Mouse (Mus musculus) lung, postnatal 0 days (tissue): ENCODE data around the gene Relt. TPM values are rescaled to one million over a fixed set of nuclear protein-coding genes. Genes with fewer than 3 reads are reported as not detected.

Source experiments
- ATAC-seq: fragments of 200-750 bp; cut with Nextera tagmentation; 2 replicates; pipeline ENCODE4 v1.8.0; 2017; ENCODE audit warnings: moderate library complexity
- DNase-seq: peaks from one replicate; pipeline ENCODE4 v3.0.0-alpha.2; 2016; ENCODE audit warnings: low spot score
- H3K27ac ChIP-seq: fragments of 300-500 bp; sonication (generic); 2 replicates; pipeline ENCODE4 v1.5.1; 2014; ENCODE audit warnings: antibody characterized with exemption, mild to moderate bottlenecking, low read length, mixed read lengths
- H3K27me3 ChIP-seq: fragments of 300-500 bp; sonication (generic); replicated peaks from 2 replicates; pipeline ENCODE4 v1.6.1; 2014; ENCODE audit warnings: low read length, mixed read lengths; ENCODE audit not compliant: insufficient read depth
- H3K36me3 ChIP-seq: fragments of 300-500 bp; sonication (generic); 2 replicates; pipeline ENCODE4 v1.6.1; 2014; ENCODE audit warnings: low read length, mixed read lengths; ENCODE audit not compliant: insufficient read depth
- H3K4me1 ChIP-seq: fragments of 300-500 bp; sonication (generic); 2 replicates; pipeline ENCODE4 v1.6.1; 2014; ENCODE audit warnings: antibody characterized with exemption, low read depth, low read length, mixed read lengths; ENCODE audit not compliant: insufficient read depth
- H3K4me2 ChIP-seq: fragments of 300-500 bp; sonication (generic); replicated peaks from 2 replicates; pipeline ENCODE4 v1.6.1; 2014; ENCODE audit warnings: low read depth, mild to moderate bottlenecking, low read length, moderate library complexity, mixed read lengths
- H3K4me3 ChIP-seq: fragments of 300-500 bp; sonication (generic); 2 replicates; pipeline ENCODE4 v1.5.1; 2014; ENCODE audit warnings: low read depth, low read length
- H3K9ac ChIP-seq: fragments of 300-500 bp; sonication (generic); replicated peaks from 2 replicates; pipeline ENCODE4 v1.6.1; 2014; ENCODE audit warnings: low read depth, mild to moderate bottlenecking
- H3K9me3 ChIP-seq: fragments of 300-500 bp; sonication (generic); 2 replicates; pipeline ENCODE4 v1.6.1; 2016; ENCODE audit warnings: low read length, mixed read lengths
- CTCF ChIP-seq: IDR thresholded peaks from 2 replicates; pipeline ENCODE4 v1.5.1; 2016; ENCODE audit warnings: antibody characterized with exemption, mild to moderate bottlenecking
- EP300 ChIP-seq: IDR thresholded peaks from 2 replicates; pipeline ENCODE4 v1.6.1; 2016; ENCODE audit warnings: antibody characterized with exemption, mild to moderate bottlenecking, control low read depth
- WGBS: fragments of 180-500 bp; shearing (Covaris S2); extraction: QIAGEN DNeasy Blood & Tissue Kit; methylation state at CpG from one replicate; pipeline ENCODE4 v1.1.7; 2014; 5-methylcytosine and 5-hydroxymethylcytosine counted together
- polyA plus RNA-seq: library from polyadenylated mRNA; unstranded; fragments of >200 nt; fragmentation: Nextera tagmentation; extraction: Ambion mirVana; gene quantifications from 2 replicates; pipeline ENCODE4 v1.2.1, GENCODE M21; 2015

The Relt gene
- 2.8 and 3.8 TPM in 2 replicates for polyA plus RNA-seq

DNA sequence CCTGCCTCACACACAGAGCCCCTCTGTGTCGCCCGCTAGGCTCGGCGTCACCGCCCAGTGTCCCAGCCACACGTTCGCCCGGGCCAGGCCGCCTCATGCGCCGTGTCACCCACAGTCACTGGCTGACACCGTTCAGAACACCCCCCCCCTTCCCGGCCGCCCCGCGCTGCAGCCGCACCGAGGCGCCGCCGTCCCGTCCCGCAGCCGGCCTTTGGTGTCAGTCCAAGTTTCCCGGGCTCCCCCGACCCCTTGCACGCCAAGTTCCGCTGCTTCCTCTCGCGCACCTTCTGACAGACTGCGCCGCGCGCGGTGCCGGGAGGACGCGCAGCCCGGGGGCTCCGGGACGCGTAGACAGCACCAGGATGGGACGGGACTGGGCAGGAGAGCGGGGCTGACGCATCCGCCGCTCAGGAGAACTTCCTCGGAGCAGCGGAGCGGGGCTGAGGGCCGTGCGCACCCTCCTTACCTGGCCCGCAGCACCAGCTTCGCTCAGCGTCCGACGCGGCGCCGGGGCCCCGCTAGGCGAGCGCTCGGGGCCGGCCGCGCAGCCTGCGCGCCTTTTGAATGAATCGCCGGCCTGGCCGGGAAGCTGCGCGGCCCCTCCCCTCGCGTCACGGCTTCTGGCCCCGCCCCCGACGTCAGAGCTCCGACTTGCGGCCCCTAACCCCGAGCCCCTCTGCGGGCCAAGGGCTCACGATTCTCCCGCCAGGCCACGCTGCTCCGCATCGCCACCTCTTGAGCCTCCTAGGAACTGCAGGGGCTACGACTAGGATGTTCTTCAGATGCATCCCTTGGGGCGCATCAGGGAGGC lies at the start of gene Relt:
Gene Relt (minus strand): TSS at position 619 of the 811 bp plus-strand sequence.
- no peaks in the 10 kb centered on the region for H3K27me3 ChIP-seq
- H3K9me3 ChIP-seq: no peaks in the 10 kb centered on the region
- DNase-seq (peak; percentile 96), ATAC-seq (peak; percentile 94)
- H3K36me3 ChIP-seq: no peaks in the 10 kb centered on the region
- H3K4me3 ChIP-seq: peak within 1 kb of the TSS; percentile 64
- peak within 1 kb of the TSS; percentile 66 for H3K27ac ChIP-seq
- no peaks in the 10 kb centered on the region for H3K4me1 ChIP-seq
- TF ChIP-seq CTCF (peak; percentile 86), EP300 (no peak)
- H3K9ac ChIP-seq: peak within 1 kb of the TSS; percentile 52
- peak within 1 kb of the TSS; percentile 99 for H3K4me2 ChIP-seq
- WGBS: 2% methylated on average over 64 of the region's 91 CpGs

- DNase-seq: peak; percentile 37
- no peak for TF ChIP-seq EP300
- no peak for TF ChIP-seq CTCF
- no peak overlapping the region for H3K9ac ChIP-seq
- no peaks in the 10 kb centered on the region for H3K36me3 ChIP-seq
- WGBS: 23% methylated on average over 9 of the region's 9 CpGs
- ATAC-seq: peak; percentile 16
- peaks cover 15% of the 10 kb centered on the region for H3K4me1 ChIP-seq
- H3K27ac ChIP-seq: peak overlapping the region; percentile 43
- H3K4me2 ChIP-seq: no peak overlapping the region
- H3K9me3 ChIP-seq: no peaks in the 10 kb centered on the region
- no peak overlapping the region for H3K4me3 ChIP-seq
- no peaks in the 10 kb centered on the region for H3K27me3 ChIP-seq
Observed at GRCm38 (mm10) chr7:100911791-100912190, 48.5 kb upstream of the Relt start.

DNA sequence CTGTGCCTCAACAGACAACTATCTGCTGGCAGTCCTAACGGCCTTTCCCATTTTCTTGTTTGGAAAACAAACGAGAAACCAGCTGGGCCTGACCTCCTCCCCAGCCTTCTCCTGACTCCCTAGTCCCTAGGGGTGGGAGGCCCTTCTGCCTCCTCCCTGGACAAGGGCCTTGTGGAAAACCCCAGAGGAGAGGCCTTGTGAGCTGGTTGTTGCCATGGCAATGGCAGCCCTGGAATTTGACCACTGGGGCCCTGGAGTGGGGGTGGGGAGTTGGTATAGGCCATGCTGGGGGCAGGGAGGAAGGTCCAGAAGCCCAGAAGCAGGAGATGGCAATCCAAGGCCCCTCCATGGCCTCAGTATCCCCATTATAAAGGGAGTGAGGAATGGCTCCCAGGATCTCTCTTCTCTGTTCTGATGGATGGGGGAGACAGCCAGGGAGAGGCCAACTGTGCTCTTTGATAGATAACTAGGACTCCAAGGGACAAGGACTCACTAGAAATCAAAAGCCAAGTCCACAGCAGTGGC lies 48.1 kb upstream of the Relt start:
- ATAC-seq: peak; percentile 64
- TF ChIP-seq EP300 (no peak), CTCF (no peak)
- H3K9ac ChIP-seq: 0 out of 2 replicates have a peak overlapping the region, but pooled peaks have one; percentile 3
- 35% methylated on average over 2 of the region's 2 CpGs for WGBS
- no peaks in the 10 kb centered on the region for H3K9me3 ChIP-seq
- H3K4me2 ChIP-seq: no peak overlapping the region
- peaks cover 15% of the 10 kb centered on the region for H3K4me1 ChIP-seq
- H3K27ac ChIP-seq: peak overlapping the region; percentile 43; the same call in 1 of the 2 replicates
- H3K36me3 ChIP-seq: no peaks in the 10 kb centered on the region
- no peaks in the 10 kb centered on the region for H3K27me3 ChIP-seq
- H3K4me3 ChIP-seq: no peak overlapping the region
- peak; percentile 74 for DNase-seq

- Histone ChIP-seq H3K4me1 (peaks cover 15% of the 10 kb centered on the region), H3K36me3 (no peaks in the 10 kb centered on the region), H3K9me3 (no peaks in the 10 kb centered on the region), H3K4me3 (no peak overlapping the region), H3K4me2 (no peak overlapping the region), H3K27ac (peak overlapping the region; percentile 66), H3K27me3 (no peaks in the 10 kb centered on the region), H3K9ac (no peak overlapping the region)
- no peak for TF ChIP-seq EP300
- TF ChIP-seq CTCF: peak; percentile 71
- WGBS: 48% methylated on average over 8 of the region's 8 CpGs
- DNase-seq (peak; percentile 70), ATAC-seq (no peak)
Observed at GRCm38 (mm10) chr7:100908567-100908966, 45.3 kb upstream of the Relt start.

DNA sequence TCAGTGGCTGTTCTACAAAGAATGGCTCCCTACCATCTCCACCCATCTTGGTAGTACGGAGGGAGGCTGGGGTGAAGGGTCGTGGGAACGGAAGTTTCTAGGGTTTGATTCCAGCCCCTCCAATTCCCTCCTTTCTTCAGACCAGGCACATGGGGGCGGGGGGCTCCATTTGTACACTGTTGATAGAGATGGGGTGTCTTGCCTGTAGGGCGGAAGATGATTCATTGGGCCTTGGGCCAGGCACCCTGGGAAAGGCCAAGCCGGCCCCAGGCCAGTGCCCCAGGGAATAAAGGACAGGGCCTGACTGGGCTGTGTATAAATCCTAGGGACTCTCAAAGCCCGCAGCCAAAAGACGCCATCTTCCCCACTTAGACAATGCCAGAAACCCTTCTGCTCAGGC lies 44.8 kb upstream of the Relt start:
- Histone ChIP-seq H3K4me2 (0 out of 2 replicates have a peak overlapping the region, but pooled peaks have one; percentile 30), H3K9me3 (no peaks in the 10 kb centered on the region), H3K4me1 (peaks cover 15% of the 10 kb centered on the region), H3K27me3 (no peaks in the 10 kb centered on the region), H3K36me3 (no peaks in the 10 kb centered on the region), H3K27ac (peak overlapping the region; percentile 66), H3K4me3 (no peak overlapping the region), H3K9ac (no peak overlapping the region)
- DNase-seq (peak; percentile 37), ATAC-seq (peak; percentile 43)
- WGBS: 59% methylated on average over 8 of the region's 8 CpGs
- no peak for TF ChIP-seq EP300
- no peak for TF ChIP-seq CTCF

GRCm38 (mm10) chr7:100907231-100907630 lies 44.0 kb upstream of the Relt start:
- Histone ChIP-seq H3K4me3 (no peak overlapping the region), H3K4me1 (peaks cover 15% of the 10 kb centered on the region), H3K27ac (peak overlapping the region; percentile 66), H3K27me3 (no peaks in the 10 kb centered on the region), H3K9me3 (no peaks in the 10 kb centered on the region), H3K36me3 (no peaks in the 10 kb centered on the region), H3K9ac (no peak overlapping the region), H3K4me2 (peak overlapping the region; percentile 30; the same call in 1 of the 2 replicates)
- TF ChIP-seq CTCF (peak; percentile 97), EP300 (no peak)
- WGBS: 0% methylated on average over 1 of the region's 1 CpGs
- DNase-seq (peak; percentile 87), ATAC-seq (0 out of 2 replicates have a peak, but pooled peaks have one; percentile 4)
